Mouse (Mus musculus): Measurements from ENCODE around the gene Eif3m. TPM values are rescaled to one million over a fixed set of nuclear protein-coding genes. Genes with fewer than 3 reads are reported as not detected.

The Eif3m gene
- polyA plus RNA-seq (2014; fragmentation: Nextera tagmentation; extraction: Ambion mirVana), result 212 and 214 TPM in 2 replicates

DNA sequence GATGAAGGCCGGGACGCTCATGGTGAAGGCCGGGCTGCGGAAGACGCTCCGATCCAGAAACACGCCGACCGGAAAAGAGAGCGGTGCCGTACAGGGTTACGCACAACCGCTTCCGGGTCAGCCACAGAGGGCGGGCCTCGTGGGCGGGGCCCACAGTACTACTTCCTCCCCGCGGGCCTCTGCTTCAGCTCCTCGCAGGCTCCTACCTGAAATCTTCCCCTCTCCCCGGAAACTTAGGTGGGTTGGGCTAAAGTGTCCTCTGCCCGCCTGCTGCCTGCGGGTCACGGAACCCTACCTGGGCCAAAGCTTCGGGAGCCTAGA, at the start of gene Eif3m:
TSS of gene Eif3m (minus strand) at position 114 of the 321 bp plus-strand sequence.
- peak within 1 kb of the TSS; percentile 90 for H3K4me3 ChIP-seq (replicated peaks; ENCODE audit: low read depth, low read length)
- ATAC-seq (ENCODE audit: low FRiP score, low TSS enrichment), result peak; percentile 100
- H3K9me3 ChIP-seq (ENCODE audit: control insufficient read depth, low read length), result no peaks in the 10 kb centered on the region
- peaks cover 11% of the 10 kb centered on the region for H3K4me1 ChIP-seq (ENCODE audit: control insufficient read depth, insufficient read depth, low read length)
- peaks cover 20% of the 10 kb centered on the region for H3K36me3 ChIP-seq (ENCODE audit: control insufficient read depth, insufficient read depth, low read length)
- peak within 1 kb of the TSS; percentile 79 for H3K9ac ChIP-seq (replicated peaks; ENCODE audit: low read length)
- H3K27me3 ChIP-seq (ENCODE audit: control insufficient read depth, insufficient read depth, low read length), result no peaks in the 10 kb centered on the region
- H3K27ac ChIP-seq (replicated peaks; ENCODE audit: low read depth, low read length), result peak within 1 kb of the TSS; percentile 73
- WGBS, result 0% methylated on average over 25 of the region's 25 CpGs
- H3K4me2 ChIP-seq (ENCODE audit: low read length), result peak within 1 kb of the TSS; percentile 76
- peak; percentile 96 for DNase-seq

DNA sequence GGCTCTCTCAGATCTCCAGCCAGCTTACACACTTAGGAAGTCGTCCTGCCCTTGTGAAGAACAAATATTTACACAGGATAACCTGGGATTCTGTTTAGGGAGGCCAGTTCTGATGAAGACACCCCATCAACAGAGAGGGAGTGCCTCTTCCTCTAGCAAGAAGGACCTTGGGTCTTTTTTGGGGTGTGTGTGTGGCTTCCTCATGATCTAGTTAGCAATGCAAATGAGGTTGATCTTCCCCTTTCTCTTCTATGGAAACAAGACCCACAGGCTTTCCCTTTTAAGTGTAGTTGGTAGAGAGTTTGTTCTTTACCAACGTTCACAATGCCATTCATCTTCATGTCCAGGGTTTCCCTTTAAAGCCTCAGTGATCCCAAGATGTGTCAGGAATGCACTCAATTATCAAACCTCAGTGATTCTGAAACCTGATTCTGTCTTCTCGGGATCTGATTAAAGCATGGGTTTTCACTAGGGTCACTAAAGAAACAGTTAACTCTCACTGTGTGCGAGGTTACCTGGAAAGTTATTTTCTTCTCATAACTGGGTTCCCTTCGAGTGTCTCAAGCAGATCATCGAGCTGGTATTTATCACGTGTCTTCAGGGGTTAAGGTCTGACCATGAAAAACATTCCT, 46.0 kb upstream of the Eif3m start:
- H3K27me3 ChIP-seq (ENCODE audit: control insufficient read depth, insufficient read depth, low read length), result no peaks in the 10 kb centered on the region
- no peak for ATAC-seq (ENCODE audit: low FRiP score, low TSS enrichment)

DNA sequence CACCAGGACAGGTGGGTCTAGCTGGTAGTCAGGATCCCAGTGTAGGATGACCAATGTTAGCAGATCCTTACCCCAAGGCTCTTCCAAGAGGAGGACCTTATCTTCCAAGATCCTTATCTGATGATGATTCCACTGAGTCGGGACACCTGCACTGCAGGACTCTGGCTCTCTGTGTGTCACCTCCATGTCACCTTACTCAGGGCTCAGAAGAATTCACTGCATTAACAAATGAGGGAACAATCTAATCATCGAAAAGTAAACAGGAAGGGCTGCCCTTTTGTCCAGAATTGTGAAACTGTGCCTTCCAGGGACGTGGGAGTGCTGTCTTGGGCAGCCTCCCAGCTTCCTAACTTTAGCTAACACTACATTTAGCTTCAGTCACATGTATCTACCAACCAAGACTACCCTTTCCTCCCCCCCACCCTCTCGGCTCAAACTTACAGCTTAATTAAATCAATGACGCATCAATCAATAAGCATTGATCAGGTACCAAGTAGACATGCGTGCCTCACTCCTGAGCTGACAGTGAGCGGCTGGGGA, 41.8 kb upstream of the Eif3m start:
- H3K9ac ChIP-seq (replicated peaks; ENCODE audit: low read length), result no peak overlapping the region
- no peak overlapping the region for H3K27ac ChIP-seq (replicated peaks; ENCODE audit: low read depth, low read length)
- H3K4me2 ChIP-seq (ENCODE audit: low read length), result no peak overlapping the region
- H3K4me3 ChIP-seq (replicated peaks; ENCODE audit: low read depth, low read length), result no peak overlapping the region
- H3K36me3 ChIP-seq (ENCODE audit: control insufficient read depth, insufficient read depth, low read length), result no peaks in the 10 kb centered on the region
- 75% methylated on average over 7 of the region's 7 CpGs for WGBS
- no peak for DNase-seq
- no peak for ATAC-seq (ENCODE audit: low FRiP score, low TSS enrichment)
- H3K9me3 ChIP-seq (ENCODE audit: control insufficient read depth, low read length), result no peaks in the 10 kb centered on the region
- H3K4me1 ChIP-seq (ENCODE audit: control insufficient read depth, insufficient read depth, low read length), result no peaks in the 10 kb centered on the region
- H3K27me3 ChIP-seq (ENCODE audit: control insufficient read depth, insufficient read depth, low read length), result no peaks in the 10 kb centered on the region

More for the DNA sequence above, 46.0 kb upstream of the Eif3m start:
- no peak overlapping the region for H3K4me3 ChIP-seq (replicated peaks; ENCODE audit: low read depth, low read length)
- no peak overlapping the region for H3K4me2 ChIP-seq (ENCODE audit: low read length)
- no peak for DNase-seq
- no peaks in the 10 kb centered on the region for H3K9me3 ChIP-seq (ENCODE audit: control insufficient read depth, low read length)
- no peaks in the 10 kb centered on the region for H3K4me1 ChIP-seq (ENCODE audit: control insufficient read depth, insufficient read depth, low read length)
- 64% methylated on average over 7 of the region's 7 CpGs for WGBS
- H3K9ac ChIP-seq (replicated peaks; ENCODE audit: low read length), result no peak overlapping the region
- no peak overlapping the region for H3K27ac ChIP-seq (replicated peaks; ENCODE audit: low read depth, low read length)
- no peaks in the 10 kb centered on the region for H3K36me3 ChIP-seq (ENCODE audit: control insufficient read depth, insufficient read depth, low read length)

DNA sequence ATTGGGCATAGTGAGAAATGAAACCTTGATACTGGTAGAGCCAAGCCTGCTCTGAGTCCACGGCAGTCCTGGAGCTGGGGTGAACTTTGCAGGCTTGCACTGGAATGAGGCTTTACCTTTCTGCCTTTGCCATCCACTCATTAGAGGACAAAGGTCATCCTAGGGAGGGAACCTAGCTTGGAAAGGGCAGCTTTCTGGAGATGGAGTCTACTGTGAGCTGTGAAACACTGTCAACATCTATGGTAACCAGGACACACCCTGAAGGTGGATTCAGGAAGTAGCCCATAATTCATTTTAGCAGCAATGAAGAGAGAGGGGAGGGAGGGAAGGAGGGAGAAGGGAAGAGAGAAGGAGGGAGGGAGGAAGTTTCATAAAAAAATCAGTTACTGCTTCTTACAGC, 38.6 kb upstream of the Eif3m start:
- ATAC-seq (ENCODE audit: low FRiP score, low TSS enrichment) (no peak), DNase-seq (no peak)
- Histone ChIP-seq H3K27ac (replicated peaks; ENCODE audit: low read depth, low read length) (no peak overlapping the region), H3K9me3 (ENCODE audit: control insufficient read depth, low read length) (no peaks in the 10 kb centered on the region), H3K27me3 (ENCODE audit: control insufficient read depth, insufficient read depth, low read length) (no peaks in the 10 kb centered on the region), H3K4me2 (ENCODE audit: low read length) (no peak overlapping the region), H3K4me3 (replicated peaks; ENCODE audit: low read depth, low read length) (no peak overlapping the region), H3K9ac (replicated peaks; ENCODE audit: low read length) (no peak overlapping the region), H3K4me1 (ENCODE audit: control insufficient read depth, insufficient read depth, low read length) (no peaks in the 10 kb centered on the region), H3K36me3 (ENCODE audit: control insufficient read depth, insufficient read depth, low read length) (no peaks in the 10 kb centered on the region)
- WGBS, result 73% methylated on average over 1 of the region's 1 CpGs

DNA sequence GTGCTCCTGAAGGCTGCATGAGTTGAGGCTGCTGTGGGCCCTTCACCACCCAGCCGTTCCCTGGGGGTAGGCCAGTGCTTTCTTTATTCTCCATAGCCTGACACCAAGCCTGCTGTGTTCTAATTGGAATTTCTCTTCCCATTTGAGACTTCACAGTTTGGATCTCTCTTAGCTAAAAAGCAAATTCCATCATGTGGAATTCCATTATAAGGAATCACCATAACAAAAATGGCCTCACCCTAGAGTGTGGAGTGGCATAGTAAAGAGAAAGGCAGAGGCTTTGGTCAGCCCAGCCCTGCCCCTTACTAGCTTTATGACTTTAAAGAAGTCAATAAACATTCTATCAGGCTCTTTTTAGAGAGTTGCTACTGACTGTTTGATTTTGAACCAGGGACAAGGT, 31.4 kb upstream of the Eif3m start:
- DNase-seq, result no peak
- Histone ChIP-seq H3K4me2 (ENCODE audit: low read length) (no peak overlapping the region), H3K4me1 (ENCODE audit: control insufficient read depth, insufficient read depth, low read length) (no peaks in the 10 kb centered on the region), H3K27me3 (ENCODE audit: control insufficient read depth, insufficient read depth, low read length) (no peaks in the 10 kb centered on the region), H3K9me3 (ENCODE audit: control insufficient read depth, low read length) (no peaks in the 10 kb centered on the region), H3K36me3 (ENCODE audit: control insufficient read depth, insufficient read depth, low read length) (no peaks in the 10 kb centered on the region), H3K27ac (replicated peaks; ENCODE audit: low read depth, low read length) (no peak overlapping the region), H3K9ac (replicated peaks; ENCODE audit: low read length) (no peak overlapping the region), H3K4me3 (replicated peaks; ENCODE audit: low read depth, low read length) (no peak overlapping the region)
- WGBS, result 46% methylated on average over 1 of the region's 1 CpGs
- ATAC-seq (ENCODE audit: low FRiP score, low TSS enrichment), result no peak

DNA sequence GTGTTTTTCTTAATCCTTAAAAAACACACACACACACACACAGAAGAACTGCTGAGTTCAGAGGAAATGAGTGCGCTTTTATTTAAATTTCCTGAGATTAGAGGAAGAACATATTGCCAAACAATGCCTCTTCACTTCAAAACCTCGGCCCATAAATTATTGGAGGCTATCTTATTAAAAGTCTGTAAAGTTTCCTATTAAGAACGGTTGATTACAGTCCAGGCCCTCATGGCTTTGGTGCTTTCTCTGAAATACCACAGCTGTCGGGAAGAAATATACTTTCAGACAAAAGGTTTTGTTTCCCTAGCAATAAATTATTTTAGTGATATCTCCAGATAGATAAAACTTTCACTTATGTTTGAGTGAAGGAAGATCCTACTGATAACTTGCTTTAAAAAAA, 26.3 kb upstream of the Eif3m start:
- Histone ChIP-seq H3K4me3 (replicated peaks; ENCODE audit: low read depth, low read length) (no peak overlapping the region), H3K9me3 (ENCODE audit: control insufficient read depth, low read length) (no peaks in the 10 kb centered on the region), H3K36me3 (ENCODE audit: control insufficient read depth, insufficient read depth, low read length) (no peaks in the 10 kb centered on the region), H3K4me2 (ENCODE audit: low read length) (no peak overlapping the region), H3K27ac (replicated peaks; ENCODE audit: low read depth, low read length) (no peak overlapping the region), H3K4me1 (ENCODE audit: control insufficient read depth, insufficient read depth, low read length) (no peaks in the 10 kb centered on the region), H3K9ac (replicated peaks; ENCODE audit: low read length) (no peak overlapping the region), H3K27me3 (ENCODE audit: control insufficient read depth, insufficient read depth, low read length) (no peaks in the 10 kb centered on the region)
- ATAC-seq (ENCODE audit: low FRiP score, low TSS enrichment), result no peak
- WGBS, result 80% methylated on average over 4 of the region's 4 CpGs
- no peak for DNase-seq

DNA sequence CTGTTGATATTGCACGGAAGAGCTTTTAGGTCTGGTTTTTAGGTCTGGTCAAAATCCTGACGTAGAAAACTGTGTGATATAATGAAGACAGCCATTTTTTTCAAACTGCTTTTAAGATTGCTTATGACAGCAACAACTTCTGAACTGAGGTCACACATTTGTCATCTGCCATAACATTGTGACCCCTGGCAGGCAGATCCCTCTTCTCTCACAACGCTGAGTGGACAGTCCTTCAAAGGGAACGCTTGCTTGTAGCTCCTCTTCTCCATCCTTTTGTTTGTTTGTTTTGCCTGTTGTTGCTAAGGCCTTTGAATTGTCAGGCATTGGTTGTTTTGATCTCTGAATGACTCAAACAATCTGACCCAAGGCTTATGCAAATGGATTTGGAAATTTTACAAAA, 24.0 kb upstream of the Eif3m start:
- Histone ChIP-seq H3K4me2 (ENCODE audit: low read length) (no peak overlapping the region), H3K4me1 (ENCODE audit: control insufficient read depth, insufficient read depth, low read length) (no peaks in the 10 kb centered on the region), H3K27me3 (ENCODE audit: control insufficient read depth, insufficient read depth, low read length) (no peaks in the 10 kb centered on the region), H3K9ac (replicated peaks; ENCODE audit: low read length) (no peak overlapping the region), H3K27ac (replicated peaks; ENCODE audit: low read depth, low read length) (no peak overlapping the region), H3K9me3 (ENCODE audit: control insufficient read depth, low read length) (no peaks in the 10 kb centered on the region), H3K4me3 (replicated peaks; ENCODE audit: low read depth, low read length) (no peak overlapping the region), H3K36me3 (ENCODE audit: control insufficient read depth, insufficient read depth, low read length) (no peaks in the 10 kb centered on the region)
- DNase-seq (no peak), ATAC-seq (ENCODE audit: low FRiP score, low TSS enrichment) (no peak)
- 72% methylated on average over 4 of the region's 4 CpGs for WGBS

DNA sequence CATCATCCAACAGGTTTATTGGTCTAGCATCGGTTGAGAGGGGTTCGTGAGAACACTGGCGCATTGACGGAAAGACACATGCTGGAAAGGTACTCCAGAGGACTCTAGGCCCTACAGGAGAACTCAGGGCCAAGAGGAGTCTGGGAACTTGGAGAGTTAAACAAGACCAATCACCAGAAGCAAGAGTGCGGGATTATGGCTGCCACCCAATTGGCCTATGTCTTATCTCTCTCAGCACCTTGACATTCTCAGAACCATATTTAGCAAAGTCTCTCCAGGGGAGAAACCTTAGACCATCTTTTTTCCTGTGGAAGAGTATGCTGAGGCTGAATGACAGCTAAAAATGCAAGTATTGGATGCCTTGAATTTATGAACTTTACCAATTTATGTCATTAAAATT, 22.0 kb upstream of the Eif3m start:
- no peak overlapping the region for H3K4me3 ChIP-seq (replicated peaks; ENCODE audit: low read depth, low read length)
- no peak overlapping the region for H3K27ac ChIP-seq (replicated peaks; ENCODE audit: low read depth, low read length)
- DNase-seq (no peak), ATAC-seq (ENCODE audit: low FRiP score, low TSS enrichment) (no peak)
- no peaks in the 10 kb centered on the region for H3K36me3 ChIP-seq (ENCODE audit: control insufficient read depth, insufficient read depth, low read length)
- H3K4me1 ChIP-seq (ENCODE audit: control insufficient read depth, insufficient read depth, low read length), result no peaks in the 10 kb centered on the region
- H3K27me3 ChIP-seq (ENCODE audit: control insufficient read depth, insufficient read depth, low read length), result no peaks in the 10 kb centered on the region
- no peaks in the 10 kb centered on the region for H3K9me3 ChIP-seq (ENCODE audit: control insufficient read depth, low read length)
- no peak overlapping the region for H3K4me2 ChIP-seq (ENCODE audit: low read length)
- H3K9ac ChIP-seq (replicated peaks; ENCODE audit: low read length), result no peak overlapping the region
- WGBS, result 96% methylated on average over 5 of the region's 5 CpGs

DNA sequence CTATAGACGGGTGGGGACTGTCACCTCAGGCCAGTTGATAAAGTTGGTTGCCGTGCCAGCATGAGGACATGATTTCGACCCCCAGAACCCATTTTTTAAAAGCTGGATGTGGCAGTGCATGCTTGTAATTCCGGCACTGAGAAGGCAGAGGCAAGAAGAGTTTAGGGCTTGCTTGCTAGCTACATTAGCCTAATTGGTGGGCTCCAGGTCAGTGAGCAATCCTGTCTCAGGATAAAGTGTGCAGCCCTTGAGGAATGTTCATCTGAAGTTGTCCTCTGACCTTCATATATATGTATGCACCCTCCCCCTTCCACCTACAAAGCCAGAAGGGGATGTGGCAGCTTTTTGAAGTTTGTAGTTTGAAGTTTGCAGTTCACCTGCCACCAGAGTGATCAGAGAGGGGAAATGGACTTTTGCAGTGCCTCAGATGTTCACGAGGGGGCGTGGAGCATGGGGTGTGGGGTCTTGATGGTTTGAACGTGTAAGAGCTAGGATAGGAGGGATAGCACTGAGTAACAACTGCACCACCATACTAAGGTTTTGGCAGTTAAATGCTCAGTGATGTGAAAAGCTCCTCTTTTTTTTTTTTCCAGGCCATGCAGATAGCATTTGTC, 21.2 kb upstream of the Eif3m start:
- no peaks in the 10 kb centered on the region for H3K4me1 ChIP-seq (ENCODE audit: control insufficient read depth, insufficient read depth, low read length)
- no peaks in the 10 kb centered on the region for H3K36me3 ChIP-seq (ENCODE audit: control insufficient read depth, insufficient read depth, low read length)
- H3K4me2 ChIP-seq (ENCODE audit: low read length), result no peak overlapping the region
- H3K9me3 ChIP-seq (ENCODE audit: control insufficient read depth, low read length), result no peaks in the 10 kb centered on the region
- no peak overlapping the region for H3K9ac ChIP-seq (replicated peaks; ENCODE audit: low read length)
- H3K27ac ChIP-seq (replicated peaks; ENCODE audit: low read depth, low read length), result no peak overlapping the region
- no peak for ATAC-seq (ENCODE audit: low FRiP score, low TSS enrichment)
- no peak overlapping the region for H3K4me3 ChIP-seq (replicated peaks; ENCODE audit: low read depth, low read length)
- no peak for DNase-seq
- 85% methylated on average over 7 of the region's 7 CpGs for WGBS
- no peaks in the 10 kb centered on the region for H3K27me3 ChIP-seq (ENCODE audit: control insufficient read depth, insufficient read depth, low read length)
